Mouse (Mus musculus): ENCODE data around the gene Papola. TPM values are rescaled to one million over a fixed set of nuclear protein-coding genes. Genes with fewer than 3 reads are reported as not detected.

Papola gene
- polyA plus RNA-seq (2012; rRNA removed), result 91.1 and 114 TPM in 2 replicates

- peaks cover 7% of the 10 kb centered on the region for H3K4me1 ChIP-seq (replicated peaks; ENCODE audit: control insufficient read depth, insufficient read depth, low read length)
- TF ChIP-seq CTCF (IDR thresholded peaks at IDR 0.05; ENCODE audit: borderline replicate concordance, control insufficient read depth, extremely low read depth, insufficient read depth, low read length, poor library complexity) (no peak), POLR2A (IDR thresholded peaks at IDR 0.05; ENCODE audit: control insufficient read depth, extremely low read depth, insufficient read depth, low read length, poor library complexity) (peak; percentile 89)
- H3K4me3 ChIP-seq (ENCODE audit: control insufficient read depth, insufficient read depth, low read length), result peak within 1 kb of the TSS; percentile 79
- no peaks in the 10 kb centered on the region for H3K27me3 ChIP-seq (ENCODE audit: control insufficient read depth, insufficient read depth, low read length)
- peak within 1 kb of the TSS; percentile 71 for H3K27ac ChIP-seq (ENCODE audit: control insufficient read depth, insufficient read depth, low read length)
- H3K36me3 ChIP-seq (ENCODE audit: control insufficient read depth, insufficient read depth, low read length), result no peaks in the 10 kb centered on the region
- WGBS, result under 1% methylated on average over 76 of the region's 85 CpGs
- peak; percentile 84 for DNase-seq
Observed at GRCm38 (mm10) chr12:105784196-105784999, at the start of gene Papola. TSS of gene Papola (plus strand) at chr12:105784694.

- Histone ChIP-seq H3K27ac (ENCODE audit: control insufficient read depth, insufficient read depth, low read length) (no peak overlapping the region), H3K27me3 (ENCODE audit: control insufficient read depth, insufficient read depth, low read length) (no peaks in the 10 kb centered on the region), H3K36me3 (ENCODE audit: control insufficient read depth, insufficient read depth, low read length) (no peaks in the 10 kb centered on the region), H3K4me3 (ENCODE audit: control insufficient read depth, insufficient read depth, low read length) (no peak overlapping the region), H3K4me1 (replicated peaks; ENCODE audit: control insufficient read depth, insufficient read depth, low read length) (no peaks in the 10 kb centered on the region; the same call in 1 of the 2 replicates)
- 83% methylated on average over 7 of the region's 7 CpGs for WGBS
- TF ChIP-seq CTCF (IDR thresholded peaks at IDR 0.05; ENCODE audit: borderline replicate concordance, control insufficient read depth, extremely low read depth, insufficient read depth, low read length, poor library complexity) (no peak), POLR2A (IDR thresholded peaks at IDR 0.05; ENCODE audit: control insufficient read depth, extremely low read depth, insufficient read depth, low read length, poor library complexity) (no peak)
- no peak for DNase-seq
Observed at GRCm38 (mm10) chr12:105735226-105735888, 49.1 kb upstream of the Papola start.

- no peaks in the 10 kb centered on the region; the same call in 1 of the 2 replicates for H3K4me1 ChIP-seq (replicated peaks; ENCODE audit: control insufficient read depth, insufficient read depth, low read length)
- H3K36me3 ChIP-seq (ENCODE audit: control insufficient read depth, insufficient read depth, low read length), result no peaks in the 10 kb centered on the region
- no peak for DNase-seq
- WGBS, result 96% methylated on average over 6 of the region's 6 CpGs
- H3K4me3 ChIP-seq (ENCODE audit: control insufficient read depth, insufficient read depth, low read length), result no peak overlapping the region
- TF ChIP-seq POLR2A (IDR thresholded peaks at IDR 0.05; ENCODE audit: control insufficient read depth, extremely low read depth, insufficient read depth, low read length, poor library complexity), result no peak
- TF ChIP-seq CTCF (IDR thresholded peaks at IDR 0.05; ENCODE audit: borderline replicate concordance, control insufficient read depth, extremely low read depth, insufficient read depth, low read length, poor library complexity), result no peak
- no peak overlapping the region for H3K27ac ChIP-seq (ENCODE audit: control insufficient read depth, insufficient read depth, low read length)
- no peaks in the 10 kb centered on the region for H3K27me3 ChIP-seq (ENCODE audit: control insufficient read depth, insufficient read depth, low read length)
Observed at GRCm38 (mm10) chr12:105735889-105736251, 48.6 kb upstream of the Papola start.

GRCm38 (mm10) chr12:105738316-105739096 is 46.0 kb upstream of the Papola start:
- DNase-seq, result no peak
- Histone ChIP-seq H3K4me1 (replicated peaks; ENCODE audit: control insufficient read depth, insufficient read depth, low read length) (no peaks in the 10 kb centered on the region; the same call in 1 of the 2 replicates), H3K36me3 (ENCODE audit: control insufficient read depth, insufficient read depth, low read length) (no peaks in the 10 kb centered on the region), H3K4me3 (ENCODE audit: control insufficient read depth, insufficient read depth, low read length) (no peak overlapping the region), H3K27ac (ENCODE audit: control insufficient read depth, insufficient read depth, low read length) (no peak overlapping the region), H3K27me3 (ENCODE audit: control insufficient read depth, insufficient read depth, low read length) (no peaks in the 10 kb centered on the region)
- 91% methylated on average over 15 of the region's 15 CpGs for WGBS
- no peak for TF ChIP-seq POLR2A (IDR thresholded peaks at IDR 0.05; ENCODE audit: control insufficient read depth, extremely low read depth, insufficient read depth, low read length, poor library complexity)
- no peak for TF ChIP-seq CTCF (IDR thresholded peaks at IDR 0.05; ENCODE audit: borderline replicate concordance, control insufficient read depth, extremely low read depth, insufficient read depth, low read length, poor library complexity)

GRCm38 (mm10) chr12:105739656-105740055 is 44.8 kb upstream of the Papola start:
- WGBS, result 95% methylated on average over 8 of the region's 8 CpGs
- Histone ChIP-seq H3K36me3 (ENCODE audit: control insufficient read depth, insufficient read depth, low read length) (no peaks in the 10 kb centered on the region), H3K27ac (ENCODE audit: control insufficient read depth, insufficient read depth, low read length) (no peak overlapping the region), H3K4me1 (replicated peaks; ENCODE audit: control insufficient read depth, insufficient read depth, low read length) (no peaks in the 10 kb centered on the region), H3K4me3 (ENCODE audit: control insufficient read depth, insufficient read depth, low read length) (no peak overlapping the region), H3K27me3 (ENCODE audit: control insufficient read depth, insufficient read depth, low read length) (no peaks in the 10 kb centered on the region)
- DNase-seq, result no peak
- no peak for TF ChIP-seq POLR2A (IDR thresholded peaks at IDR 0.05; ENCODE audit: control insufficient read depth, extremely low read depth, insufficient read depth, low read length, poor library complexity)
- TF ChIP-seq CTCF (IDR thresholded peaks at IDR 0.05; ENCODE audit: borderline replicate concordance, control insufficient read depth, extremely low read depth, insufficient read depth, low read length, poor library complexity), result no peak

- no peaks in the 10 kb centered on the region for H3K27me3 ChIP-seq (ENCODE audit: control insufficient read depth, insufficient read depth, low read length)
- no peaks in the 10 kb centered on the region for H3K4me1 ChIP-seq (replicated peaks; ENCODE audit: control insufficient read depth, insufficient read depth, low read length)
- 90% methylated on average over 5 of the region's 5 CpGs for WGBS
- H3K4me3 ChIP-seq (ENCODE audit: control insufficient read depth, insufficient read depth, low read length), result no peak overlapping the region
- no peak for TF ChIP-seq POLR2A (IDR thresholded peaks at IDR 0.05; ENCODE audit: control insufficient read depth, extremely low read depth, insufficient read depth, low read length, poor library complexity)
- TF ChIP-seq CTCF (IDR thresholded peaks at IDR 0.05; ENCODE audit: borderline replicate concordance, control insufficient read depth, extremely low read depth, insufficient read depth, low read length, poor library complexity), result no peak
- no peak overlapping the region for H3K27ac ChIP-seq (ENCODE audit: control insufficient read depth, insufficient read depth, low read length)
- DNase-seq, result no peak
- H3K36me3 ChIP-seq (ENCODE audit: control insufficient read depth, insufficient read depth, low read length), result no peaks in the 10 kb centered on the region
Observed at GRCm38 (mm10) chr12:105748114-105748513, 36.4 kb upstream of the Papola start.
